Mouse (Mus musculus) liver, embryonic 14 days (tissue): Measurements from ENCODE around the gene Senp2. TPM values are rescaled to one million over a fixed set of nuclear protein-coding genes. Genes with fewer than 3 reads are reported as not detected.

Experiments
- polyA plus RNA-seq: library from polyadenylated mRNA; depleted of rRNA; stranded (reverse); fragments of >200 nt; gene quantifications from 2 replicates; pipeline ENCODE4 v1.2.3, GENCODE M21; 2012; rRNA removed

Senp2 gene
- 19.9 and 23.2 TPM in 2 replicates for polyA plus RNA-seq

GRCm38 (mm10) chr16:22009099-22009584 lies at the start of gene Senp2:
Gene Senp2 (plus strand): TSS chr16:22009484.

GRCm38 (mm10) chr16:21995304-21995703 lies 14.0 kb upstream of the Senp2 start, which contains the start of gene Liph:
Gene Liph (minus strand): TSS chr16:21995663.

Other genes starting within 250 kb of the Senp2 start
- 7.3 and 8.2 TPM in 2 replicates for gene Ehhadh, start 221.7 kb upstream of the Senp2 start, polyA plus RNA-seq
- 0.51 and 0.56 TPM in 2 replicates for gene Map3k13, start 215.1 kb upstream of the Senp2 start, polyA plus RNA-seq
- 11.0 and 12.0 TPM in 2 replicates for gene Tmem41a, start 61.9 kb upstream of the Senp2 start, polyA plus RNA-seq
- gene Liph, start 13.8 kb upstream of the Senp2 start, polyA plus RNA-seq = 0.43 and 0.69 TPM in 2 replicates
- 3.7 and 3.9 TPM in 2 replicates for gene Igf2bp2, start 153.8 kb downstream of the Senp2 start, polyA plus RNA-seq